Mouse (Mus musculus): ENCODE measurements around the gene Vmn1r93.
"Not testable (repeated sequence)": the region's sequence is repeated elsewhere in the genome, so short reads cannot be mapped to it uniquely, and the experiment has no call there.

Vmn1r93 gene

DNA sequence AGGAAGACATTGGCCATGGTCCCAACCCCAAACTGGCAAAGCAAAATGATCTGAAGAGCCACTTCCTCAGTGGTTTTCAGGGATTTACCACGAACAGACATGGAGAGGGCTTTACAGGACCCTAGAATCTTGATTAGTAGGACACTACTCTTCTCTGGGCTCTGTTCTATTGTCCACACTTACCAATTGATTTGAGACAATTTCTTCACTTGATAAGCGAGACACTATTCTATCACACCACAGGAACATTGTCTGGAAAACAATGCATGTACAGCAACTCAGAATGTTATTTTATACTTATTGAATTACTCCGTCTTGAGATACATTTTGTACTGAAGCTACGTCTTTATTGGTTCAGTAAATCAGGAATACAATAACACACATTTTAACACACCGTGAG lies at the start of gene Vmn1r93:
Gene Vmn1r93, minus strand, starts transcription at position 101 of the 400 bp plus-strand sequence.
- not testable (repeated sequence) for DNase-seq (ENCODE audit: low read depth, low spot score); H3K36me3 ChIP-seq (ENCODE audit: control insufficient read depth, insufficient read depth, low read length, poor library complexity, severe bottlenecking); H3K27me3 ChIP-seq (ENCODE audit: control insufficient read depth, insufficient read depth, low read length, poor library complexity, severe bottlenecking)

DNA sequence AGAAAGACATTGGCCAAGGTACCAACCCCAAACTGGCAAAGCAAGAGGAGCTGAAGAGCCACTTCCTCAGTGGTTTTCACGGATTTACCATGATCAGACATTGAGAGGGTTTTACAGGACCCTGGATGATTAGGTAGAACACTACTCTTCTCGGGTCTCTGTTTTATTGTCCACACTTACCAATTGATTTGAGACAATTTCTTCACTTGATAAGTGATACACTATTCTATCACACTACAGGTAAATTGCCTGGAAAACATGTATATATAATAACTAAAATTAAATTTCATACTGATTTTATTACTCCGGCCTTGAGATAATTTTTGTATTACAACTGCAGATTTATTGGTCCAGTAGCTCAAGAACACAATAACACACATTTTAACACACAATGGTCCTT lies 29.4 kb upstream of the Vmn1r93 start, which contains the start of gene Vmn1r94:
Gene Vmn1r94, minus strand, starts transcription at position 101 of the 400 bp plus-strand sequence.
- not testable (repeated sequence) for H3K36me3 ChIP-seq (ENCODE audit: control insufficient read depth, insufficient read depth, low read length, poor library complexity, severe bottlenecking); DNase-seq (ENCODE audit: low read depth, low spot score); H3K27me3 ChIP-seq (ENCODE audit: control insufficient read depth, insufficient read depth, low read length, poor library complexity, severe bottlenecking)

DNA sequence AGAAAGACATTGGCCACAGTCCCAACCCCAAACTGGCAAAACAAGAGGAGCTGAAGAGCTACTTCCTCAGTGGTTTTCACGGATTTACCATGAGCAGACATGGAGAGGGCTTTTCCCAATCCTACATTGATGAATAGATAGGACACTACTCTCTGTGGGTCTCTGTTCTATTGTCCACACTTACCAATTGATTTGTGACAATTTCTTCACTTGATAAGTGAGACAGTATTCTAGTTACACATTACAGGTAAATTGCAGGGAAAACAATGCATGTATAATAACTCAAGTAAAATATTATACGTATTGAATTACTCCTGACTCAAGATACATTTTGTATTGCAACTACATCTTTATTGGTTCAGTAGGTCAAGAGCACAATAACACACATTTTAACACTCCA lies 16.4 kb downstream of the Vmn1r93 start, which contains the start of gene Gm16442:
Gene Gm16442, minus strand, starts transcription at position 101 of the 400 bp plus-strand sequence.
- H3K36me3 ChIP-seq (ENCODE audit: control insufficient read depth, insufficient read depth, low read length, poor library complexity, severe bottlenecking); H3K27me3 ChIP-seq (ENCODE audit: control insufficient read depth, insufficient read depth, low read length, poor library complexity, severe bottlenecking); DNase-seq (ENCODE audit: low read depth, low spot score): not testable (repeated sequence)

DNA sequence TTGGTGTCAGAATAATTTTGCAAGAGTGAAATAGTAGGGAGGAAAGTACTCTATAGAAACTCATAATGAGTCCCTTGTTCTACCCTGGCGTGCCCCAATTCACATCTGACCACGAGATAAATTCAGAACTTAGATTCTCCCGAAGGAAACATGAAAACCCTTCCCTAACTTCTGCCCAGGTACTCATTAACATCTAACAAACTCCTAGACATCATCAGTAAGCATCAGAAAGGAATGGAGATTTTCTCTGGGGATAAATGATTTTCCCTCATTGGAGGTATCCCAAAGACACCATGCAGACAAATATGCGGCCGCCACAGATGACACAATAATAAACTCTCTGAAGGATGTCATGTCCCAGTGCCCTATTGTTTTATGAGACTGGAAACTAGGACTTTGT lies 39.5 kb downstream of the Vmn1r93 start, which contains the start of gene Vmn1r91:
Gene Vmn1r91, plus strand, starts transcription at position 301 of the 400 bp plus-strand sequence.
- H3K36me3 ChIP-seq (ENCODE audit: control insufficient read depth, insufficient read depth, low read length, poor library complexity, severe bottlenecking); DNase-seq (ENCODE audit: low read depth, low spot score); H3K27me3 ChIP-seq (ENCODE audit: control insufficient read depth, insufficient read depth, low read length, poor library complexity, severe bottlenecking): not testable (repeated sequence)

All from splenic B cell, adult 2 months (primary cell).